1 mouse cellular context compared by ENCODE assay signal in the genomic region with DNA sequence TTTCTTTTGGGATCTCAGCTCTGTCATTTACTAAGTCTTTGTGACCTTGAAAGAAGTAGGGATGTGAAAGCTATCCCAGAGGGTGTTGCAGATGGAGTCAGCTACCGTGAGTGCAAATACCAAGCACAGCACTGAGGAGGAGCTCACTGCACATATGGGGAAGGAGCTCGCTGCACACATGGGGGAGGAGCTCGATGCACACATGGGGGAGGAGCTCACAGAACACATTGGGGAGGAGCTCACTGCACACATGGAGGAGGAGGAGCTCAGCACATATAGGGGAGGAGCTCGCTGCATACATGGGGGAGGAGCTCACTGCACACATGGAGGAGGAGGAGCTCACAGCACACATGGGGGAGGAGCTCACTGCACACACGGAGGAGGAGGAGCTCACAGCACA.
TF ChIP-seq lines count a peak whose summit lies in the region.

No protein-coding gene starts in this region.

TF ChIP-seq in MEL, 35 proteins besides CTCF, POLR2A, EP300 and RAD21 (continued from another document):
- TF ChIP-seq MYC (IDR thresholded peaks at IDR 0.05; ENCODE audit: low read depth, low read length): 0 out of 2 replicates have a peak, but pooled peaks have one; percentile 44
